Mouse (Mus musculus) adrenal gland, adult (tissue): Measurements from ENCODE around the gene Vwa7.

Experiments used
- DNase-seq, 2 experiments: peaks; one replicate each; pipeline ENCODE4 v3.0.0; 2022 to 2023; ENCODE audit warnings: low spot score in 1 of 2; ENCODE audit not compliant: inconsistent age in 2 of 2

The Vwa7 gene

GRCm38 (mm10) chr17:35061299-35061698, 44.9 kb downstream of the Vwa7 start:
- no peak for DNase-seq

DNA sequence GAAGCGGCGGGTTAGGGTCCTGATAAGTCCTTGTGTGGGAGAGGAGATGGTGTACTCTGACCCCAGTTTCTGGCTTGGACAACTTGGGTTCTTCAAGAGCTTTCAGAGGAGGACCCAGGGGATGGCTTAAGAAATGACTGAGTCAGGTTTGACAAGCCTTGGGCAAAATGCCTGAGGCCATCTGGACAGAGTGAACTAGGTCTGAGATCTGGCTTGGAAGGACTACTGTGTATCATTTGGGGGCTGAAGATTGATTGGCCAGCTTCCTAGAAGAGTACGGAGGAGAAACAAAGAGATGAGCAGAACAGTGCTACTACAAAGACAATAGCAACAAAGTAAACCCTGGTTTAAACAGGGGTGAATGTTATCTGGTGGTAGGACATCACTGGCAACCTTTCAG, 47.1 kb downstream of the Vwa7 start:
- peak in 1 of 2 experiments; percentile 64 for DNase-seq

DNA sequence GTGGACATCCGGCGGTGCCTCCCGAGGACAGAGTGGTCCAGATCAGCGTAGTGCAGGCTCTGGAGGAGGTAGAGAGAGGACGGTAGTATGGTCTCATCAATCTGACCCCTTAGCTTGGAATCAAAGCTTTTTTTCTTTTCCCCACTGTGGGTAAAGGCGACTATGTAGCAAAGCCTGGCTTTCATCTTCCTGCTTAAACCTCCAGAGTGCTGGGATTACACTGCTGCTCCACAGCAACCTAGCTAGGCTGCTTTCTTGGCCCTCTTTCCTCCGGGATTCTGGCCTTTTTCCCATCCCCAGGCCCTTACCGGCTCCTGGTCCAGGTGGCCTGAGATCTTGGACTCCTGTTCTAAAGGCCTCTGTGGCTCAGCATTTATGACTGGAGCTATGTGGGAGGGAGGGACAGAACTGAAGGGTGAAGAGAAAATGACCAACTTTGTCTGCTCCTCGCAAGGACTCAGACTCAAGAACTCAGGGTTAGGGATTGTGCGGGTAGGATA, 48.0 kb downstream of the Vwa7 start:
- DNase-seq, result no peak

GRCm38 (mm10) chr17:35064951-35065947, 48.9 kb downstream of the Vwa7 start, which contains the start of gene Ly6g6c:
Gene Ly6g6c (plus strand): TSS chr17:35065388.
- peak; percentile 32 to 59 for DNase-seq

DNA sequence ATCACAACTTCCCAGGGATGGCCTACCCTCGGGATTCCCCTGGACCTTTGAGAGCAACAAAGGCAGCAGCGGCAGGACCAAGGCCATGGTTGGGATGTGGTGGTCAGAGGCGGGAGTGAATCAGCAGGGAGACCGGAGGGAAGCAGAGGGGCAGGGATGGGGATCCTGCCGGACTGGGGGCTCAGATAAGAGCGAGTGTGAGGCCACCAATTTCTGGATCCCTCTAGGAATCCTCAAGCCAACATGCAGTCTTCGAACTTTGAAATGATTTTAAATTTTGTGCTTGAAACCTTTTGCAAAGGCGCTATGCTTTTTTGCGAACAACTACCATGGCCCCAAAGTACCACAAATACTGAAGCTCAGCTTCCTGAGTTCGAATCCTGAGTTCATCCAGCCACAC, 49.7 kb downstream of the Vwa7 start, which contains the start of gene Mpig6b:
Gene Mpig6b (minus strand): TSS at position 101 of the 400 bp plus-strand sequence.
- DNase-seq, result no peak

DNA sequence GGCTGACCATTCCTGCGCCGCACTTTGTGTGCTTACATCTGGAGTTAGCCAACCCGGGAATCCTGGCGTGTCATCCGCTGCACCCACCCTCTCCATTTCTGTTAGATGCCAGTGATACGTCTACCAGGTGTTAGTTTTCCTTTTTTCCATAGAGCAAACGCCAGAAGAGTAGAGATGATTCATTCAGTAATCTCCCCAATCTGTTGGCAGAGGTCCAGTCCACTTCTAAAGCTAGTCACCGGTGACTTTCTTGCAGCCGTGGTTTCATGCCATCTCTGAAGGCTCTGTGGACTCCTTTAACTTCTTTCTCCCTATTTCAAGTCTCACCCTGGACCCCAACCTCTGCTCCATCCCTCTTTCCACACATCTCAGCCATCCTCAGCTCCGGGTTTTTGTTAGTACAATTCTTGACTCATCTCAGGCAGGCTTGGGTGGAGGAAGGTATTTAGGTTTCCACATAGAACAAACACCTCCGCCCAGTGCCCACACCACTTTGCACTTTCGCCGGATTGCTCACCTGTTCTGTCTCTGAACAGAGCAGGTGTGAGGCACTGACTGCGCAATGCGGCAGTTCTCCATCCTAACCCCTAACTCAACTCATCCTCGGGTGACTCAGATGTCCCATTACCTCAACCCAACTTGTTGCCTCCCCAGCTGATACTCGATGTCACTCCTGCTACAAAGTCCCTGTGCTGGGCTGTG, 52.0 kb downstream of the Vwa7 start:
- DNase-seq, result peak in 1 of 2 experiments; percentile 75

- no peak for DNase-seq
Measured at GRCm38 (mm10) chr17:35070556-35071229, 54.3 kb downstream of the Vwa7 start.

DNA sequence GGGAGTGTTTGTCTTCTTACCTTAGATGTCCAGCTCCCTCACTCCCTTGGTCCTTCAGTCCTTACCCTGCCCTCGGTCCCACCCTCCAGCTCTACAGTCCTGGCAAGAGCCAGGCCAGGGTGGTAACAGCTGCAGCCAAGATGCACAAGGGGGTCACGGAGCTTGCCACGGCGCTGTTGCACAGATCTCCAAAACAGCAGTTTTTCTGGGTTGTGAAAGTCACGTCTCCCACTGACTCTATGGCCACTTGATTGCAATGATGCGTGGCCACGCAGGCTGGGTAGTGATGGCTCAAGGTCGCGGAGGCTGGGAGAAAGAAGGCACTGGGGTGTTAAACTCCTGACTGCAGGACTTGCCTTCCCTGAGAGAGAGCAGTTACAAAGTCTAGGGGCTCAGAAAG, 55.1 kb downstream of the Vwa7 start:
- no peak for DNase-seq

DNA sequence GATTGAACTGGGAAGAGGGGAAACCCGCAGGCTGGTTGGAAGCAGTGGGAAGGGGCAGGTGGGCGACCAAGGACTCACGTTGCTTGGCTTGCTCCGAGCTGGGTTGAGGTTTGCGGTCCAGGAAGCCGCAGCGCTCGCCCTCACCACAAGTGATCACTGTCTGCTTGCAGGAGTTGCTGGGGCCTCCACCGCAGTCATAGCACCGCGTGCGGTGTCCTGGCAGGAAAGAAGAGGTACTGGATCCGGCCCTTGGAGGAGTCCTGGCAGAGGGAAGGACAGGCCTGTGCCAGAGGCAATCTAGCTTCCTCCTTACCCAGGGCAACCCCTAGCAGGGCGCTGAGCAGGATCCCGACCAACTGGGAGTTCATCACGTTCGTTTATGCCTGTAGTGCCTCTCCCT, 57.7 kb downstream of the Vwa7 start:
- no peak for DNase-seq
